Mouse (Mus musculus): ENCODE measurements around the gene B3galt5.

B3galt5 gene

GRCm38 (mm10) chr16:96341945-96342344, 106.3 kb downstream of the B3galt5 start:
- no peak for DNase-seq (ENCODE audit: low spot score in 2 of 2)

- peak; percentile 88 to 90 for DNase-seq (ENCODE audit: low spot score in 2 of 2)
These were observed 109.5 kb downstream of the B3galt5 start for GRCm38 (mm10) chr16:96345117-96345516.

- DNase-seq (ENCODE audit: low spot score in 2 of 2): no peak
These were observed 112.5 kb downstream of the B3galt5 start for GRCm38 (mm10) chr16:96348070-96348469.

GRCm38 (mm10) chr16:96348766-96349165, 113.2 kb downstream of the B3galt5 start:
- no peak for DNase-seq (ENCODE audit: low spot score in 2 of 2)

- no peak for DNase-seq (ENCODE audit: low spot score in 2 of 2)
These were observed 115.9 kb downstream of the B3galt5 start for GRCm38 (mm10) chr16:96351520-96351919.

GRCm38 (mm10) chr16:96353296-96353896, 117.8 kb downstream of the B3galt5 start:
- no peak for DNase-seq (ENCODE audit: low spot score in 2 of 2)

- no peak for DNase-seq (ENCODE audit: low spot score in 2 of 2)
These were observed 118.4 kb downstream of the B3galt5 start for GRCm38 (mm10) chr16:96353996-96354395.

GRCm38 (mm10) chr16:96357903-96358302, 122.3 kb downstream of the B3galt5 start:
- DNase-seq (ENCODE audit: low spot score in 2 of 2): peak; percentile 15 to 23

- DNase-seq (ENCODE audit: low spot score in 2 of 2): no peak
These were observed 125.9 kb downstream of the B3galt5 start for GRCm38 (mm10) chr16:96361305-96362124.

GRCm38 (mm10) chr16:96362873-96363272, 127.3 kb downstream of the B3galt5 start:
- DNase-seq (ENCODE audit: low spot score in 2 of 2): no peak

GRCm38 (mm10) chr16:96363277-96363676, 127.7 kb downstream of the B3galt5 start:
- DNase-seq (ENCODE audit: low spot score in 2 of 2): no peak

GRCm38 (mm10) chr16:96364870-96365269, 129.3 kb downstream of the B3galt5 start:
- DNase-seq (ENCODE audit: low spot score in 2 of 2): no peak

All from right cerebral cortex, adult 2 months (tissue).